Mouse (Mus musculus): Measurements from ENCODE around the gene Bud31.
A peak's percentile ranks its signal among the peaks of the same experiment; 100 is the strongest.

DNA sequence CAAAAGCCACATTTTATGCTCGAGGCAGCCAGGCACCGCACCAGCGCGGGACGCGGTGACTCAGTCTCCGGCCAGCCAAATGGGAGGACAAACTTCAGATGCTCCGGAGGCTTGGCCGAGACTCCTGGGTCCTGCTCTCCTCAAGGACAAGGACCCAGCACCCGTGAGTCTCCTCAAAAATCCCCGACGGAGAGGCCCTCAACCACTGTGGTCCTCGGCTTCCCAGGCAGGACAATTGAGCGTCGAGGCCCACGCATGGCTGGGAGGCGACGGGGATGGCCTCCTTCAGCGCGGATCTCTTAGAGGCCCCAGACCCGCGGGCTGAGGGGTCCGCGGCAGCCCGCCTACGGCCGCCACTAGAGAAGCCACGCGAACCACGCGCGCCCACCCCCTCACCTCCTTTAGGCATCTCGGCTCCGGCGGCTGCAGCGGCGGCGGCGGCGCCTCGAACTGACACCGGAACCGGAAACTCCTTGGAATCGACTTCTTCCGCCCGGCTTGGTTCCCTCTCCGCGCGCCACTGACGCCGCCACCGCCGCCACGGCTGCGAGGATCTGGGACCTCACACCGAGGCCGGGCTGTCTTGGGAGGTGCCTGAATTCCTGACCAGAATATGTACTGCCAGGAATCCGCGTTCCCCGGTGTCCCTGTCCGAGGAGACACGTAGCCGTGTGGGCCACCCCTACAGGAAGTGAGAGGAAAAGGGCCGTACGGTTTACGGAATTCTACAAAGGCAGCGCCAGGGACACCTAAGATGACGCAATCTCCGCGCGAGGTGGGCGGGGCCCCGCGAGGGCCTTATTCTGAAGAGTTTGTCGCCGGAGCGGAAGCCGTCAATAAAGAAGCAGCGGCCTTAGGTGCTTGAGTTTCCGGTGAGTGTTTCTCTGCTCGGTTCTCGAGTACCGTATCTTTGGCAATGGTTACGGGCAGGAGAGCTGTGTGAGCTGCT lies at the start of gene Bud31, which contains the start of gene Pdap1:
- TF ChIP-seq POLR2A (IDR thresholded peaks at IDR 0.05; ENCODE audit: low read depth, low read length): peak; percentile 85
- TF ChIP-seq CTCF (IDR thresholded peaks at IDR 0.05; ENCODE audit: extremely low read depth, insufficient read length, insufficient replicate concordance, low read depth, low read length): no peak

Data from small intestine, adult 2 months (tissue).